In the genomic region with DNA sequence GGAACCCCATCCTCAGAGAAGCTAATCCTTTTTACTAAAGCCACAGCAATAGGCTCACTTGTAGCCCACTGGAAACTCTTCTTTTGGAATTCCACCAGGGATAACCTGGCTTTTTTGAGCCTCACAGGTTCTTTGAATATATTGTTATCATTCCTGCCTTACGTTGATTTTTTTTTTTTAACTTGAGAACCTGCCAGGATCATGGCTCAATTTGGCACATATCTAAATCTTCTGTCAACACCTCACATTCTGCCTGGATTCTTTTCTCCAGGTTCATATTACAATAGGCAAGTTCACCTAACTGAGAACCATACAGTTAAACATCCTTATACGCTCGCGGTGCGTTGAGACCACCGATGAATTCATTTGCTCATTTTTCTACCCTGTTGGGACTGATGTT, we compare ENCODE assay signal across 25 mouse cellular contexts. TPM values are rescaled to one million over a fixed set of nuclear protein-coding genes. Genes with fewer than 3 reads are reported as not detected.
DNase-seq lines count a peak whose midpoint lies in the region; ATAC-seq lines count a peak whose summit lies in the region.
"Had no signal": no experiment of that assay in that cellular context is flagged by ENCODE, and none has a peak within 500 bp of the region (broad histone marks: within the 10 kb centered on the region; RNA-seq: fewer than 3 reads in every experiment).

No protein-coding gene starts in this region.

- H3K4me2 ChIP-seq in heart, embryonic 14.5 days (ENCODE audit: low read length), result 0 out of 2 replicates have a peak overlapping the region, but pooled peaks have one; percentile 6
- H3K4me2 ChIP-seq: embryonic facial prominence, embryonic 12.5 days; embryonic facial prominence, embryonic 15.5 days; forebrain, embryonic 12.5 days had no signal

- H3K9me3 ChIP-seq in heart, embryonic 14.5 days (ENCODE audit: control insufficient read depth, low read length), result no peaks in the 10 kb centered on the region
- no peaks in the 10 kb centered on the region for H3K9me3 ChIP-seq in heart, embryonic 10.5 days
- H3K9me3 ChIP-seq: embryonic facial prominence, embryonic 12.5 days; embryonic facial prominence, embryonic 15.5 days; forebrain, embryonic 10.5 days; forebrain, embryonic 12.5 days had no signal

- 55% methylated on average over 6 of the region's 6 CpGs for WGBS in heart, embryonic 14.5 days
- WGBS in heart, embryonic 10.5 days, result 75% methylated on average over 6 of the region's 6 CpGs

- no peak overlapping the region for H3K9ac ChIP-seq in heart, embryonic 14.5 days (ENCODE audit: low read length)
- H3K9ac ChIP-seq: embryonic facial prominence, embryonic 12.5 days; embryonic facial prominence, embryonic 15.5 days; forebrain, embryonic 12.5 days had no signal

- H3K27ac ChIP-seq in heart, embryonic 14.5 days (replicated peaks in 1 of 2; ENCODE audit: control insufficient read depth in 1 of 2, insufficient read depth in 1 of 2, low read depth in 2 of 2, low read length in 2 of 2), result no peak overlapping the region
- H3K27ac ChIP-seq in heart, embryonic 10.5 days, result no peak overlapping the region
- H3K27ac ChIP-seq: embryonic facial prominence, embryonic 12.5 days; embryonic facial prominence, embryonic 15.5 days; forebrain, embryonic 10.5 days; forebrain, embryonic 12.5 days had no signal

- H3K36me3 ChIP-seq in heart, embryonic 14.5 days (ENCODE audit: control insufficient read depth, insufficient read depth, low read length), result no peaks in the 10 kb centered on the region
- H3K36me3 ChIP-seq in heart, embryonic 10.5 days, result no peaks in the 10 kb centered on the region
- H3K36me3 ChIP-seq: forebrain, embryonic 10.5 days; forebrain, embryonic 12.5 days; G1E had no signal

- no peaks in the 10 kb centered on the region for H3K27me3 ChIP-seq in heart, embryonic 14.5 days (ENCODE audit: control insufficient read depth, insufficient read depth, low read length)
- H3K27me3 ChIP-seq in heart, embryonic 10.5 days (ENCODE audit: insufficient read depth, poor library complexity, severe bottlenecking), result no peaks in the 10 kb centered on the region
- H3K27me3 ChIP-seq: CH12.LX; embryonic facial prominence, embryonic 12.5 days; embryonic facial prominence, embryonic 15.5 days; forebrain, embryonic 12.5 days had no signal

- peaks cover 0 to 12% of the 10 kb centered on the region in 2 experiments; a peak in 3 of 4 replicates for H3K4me1 ChIP-seq in heart, embryonic 14.5 days (ENCODE audit: control insufficient read depth in 2 of 2, insufficient read depth in 2 of 2, low read length in 2 of 2)
- peaks cover 13% of the 10 kb centered on the region for H3K4me1 ChIP-seq in heart, embryonic 10.5 days
- H3K4me1 ChIP-seq: embryonic facial prominence, embryonic 15.5 days; forebrain, embryonic 10.5 days; forebrain, embryonic 12.5 days had no signal

- peak; percentile 73 for DNase-seq in cerebellum, adult 9-10 months
- no peak for DNase-seq in cerebellum, adult 9-11 months
- DNase-seq in heart, embryonic 10.5 days (ENCODE audit: low spot score), result no peak
- DNase-seq in NIH3T3 (ENCODE audit: low read depth), result peak; percentile 64
- DNase-seq: adrenal gland, adult 2 months; adrenal gland, postnatal 10 days; adrenal gland, postnatal 25 days; B cell, adult 2 months; cerebellum, adult 11 months; cerebellum, adult 18-20 months; cerebellum, adult 8-10 months; cerebellum, postnatal 14 days; cerebellum, postnatal 36 days; embryo, embryonic 11 days had no signal

- H3K4me3 ChIP-seq in heart, embryonic 14.5 days (ENCODE audit: control insufficient read depth in 1 of 2, insufficient read depth in 1 of 2, low read depth in 1 of 2, low read length in 2 of 2), result no peak overlapping the region
- H3K4me3 ChIP-seq in heart, embryonic 10.5 days, result no peak overlapping the region
- H3K4me3 ChIP-seq: embryonic facial prominence, embryonic 12.5 days; embryonic facial prominence, embryonic 15.5 days; erythroblast, embryonic 14.5 days; forebrain, embryonic 10.5 days; forebrain, embryonic 12.5 days had no signal

- no peak for ATAC-seq in heart, embryonic 14.5 days (ENCODE audit: insufficient number of reproducible peaks, insufficient read depth, low FRiP score, low read depth)
- ATAC-seq: CD4-positive, CD25-positive, alpha-beta regulatory T cell, adult 4 months; forebrain, embryonic 14.5 days; forebrain, embryonic 16.5 days had no signal

RNA-seq across cellular contexts. Expression of a gene that starts 28.2 kb away (rescaled TPM):
- 2.4 and 2.8 TPM in 2 replicates for polyA plus RNA-seq in heart, embryonic 14.5 days (2014; fragmentation: Nextera tagmentation; extraction: Ambion mirVana)
- 1.8 and 3.4 TPM in 2 replicates for polyA plus RNA-seq in heart, embryonic 10.5 days (2016; fragmentation: Nextera tagmentation; extraction: Ambion mirVana)
- polyA plus RNA-seq: G1E had no signal

Comparison
In these comparisons a context has a peak if more than half of its experiments do, and no peak if none do; other contexts are left out.
1. DNase-seq: peak in cerebellum, adult 9-10 months (single experiment) and NIH3T3 (single experiment); none in cerebellum, adult 9-11 months (single experiment) and heart, embryonic 10.5 days (single experiment).